Mouse (Mus musculus) intestine, embryonic 16.5 days (tissue): ENCODE measurements around the gene Rpl36-ps4. TPM values are rescaled to one million over a fixed set of nuclear protein-coding genes. Genes with fewer than 3 reads are reported as not detected.

ENCODE experiments used
- ATAC-seq: fragments of 200-750 bp; cut with Nextera tagmentation; 2 replicates; pipeline ENCODE4 v1.8.0; 2017; ENCODE audit warnings: moderate TSS enrichment, moderate library complexity
- H3K27ac ChIP-seq: fragments of 300-500 bp; sonication (generic); 2 replicates; pipeline ENCODE4 v1.5.1; 2014; ENCODE audit warnings: mild to moderate bottlenecking, low read length
- H3K27me3 ChIP-seq: fragments of 300-500 bp; sonication (generic); replicated peaks from 2 replicates; pipeline ENCODE4 v1.6.1; 2014; ENCODE audit warnings: low read length, control low read depth, mixed read lengths; ENCODE audit not compliant: control insufficient read depth, insufficient read depth
- H3K36me3 ChIP-seq: fragments of 300-500 bp; sonication (generic); 2 replicates; pipeline ENCODE4 v1.6.1; 2014; ENCODE audit warnings: low read length, control low read depth; ENCODE audit not compliant: control insufficient read depth, insufficient read depth
- H3K4me1 ChIP-seq: fragments of 300-500 bp; sonication (generic); 2 replicates; pipeline ENCODE4 v1.6.1; 2014; ENCODE audit warnings: low read length, control low read depth, mixed read lengths; ENCODE audit not compliant: control insufficient read depth, insufficient read depth
- H3K4me2 ChIP-seq: fragments of 300-500 bp; sonication (generic); 2 replicates; pipeline ENCODE4 v1.6.1; 2014; ENCODE audit warnings: low read depth, low read length, control low read depth
- H3K4me3 ChIP-seq: fragments of 300-500 bp; sonication (generic); 2 replicates; pipeline ENCODE4 v1.5.1; 2014; ENCODE audit warnings: mild to moderate bottlenecking, low read length
- H3K9ac ChIP-seq: fragments of 300-500 bp; sonication (generic); 2 replicates; pipeline ENCODE4 v1.6.1; 2014; ENCODE audit warnings: low read depth, low read length
- H3K9me3 ChIP-seq: fragments of 300-500 bp; sonication (generic); 2 replicates; pipeline ENCODE4 v1.6.1; 2016; ENCODE audit warnings: low read length, control low read depth; ENCODE audit not compliant: control insufficient read depth
- WGBS: fragments of 180-500 bp; shearing (Covaris S2); extraction: QIAGEN DNeasy Blood & Tissue Kit; methylation state at CpG from one replicate; pipeline ENCODE4 v1.1.7; 2014; 5-methylcytosine and 5-hydroxymethylcytosine counted together
- polyA plus RNA-seq: library from polyadenylated mRNA; unstranded; fragments of >200 nt; fragmentation: Nextera tagmentation; extraction: Ambion mirVana; gene quantifications from 2 replicates; pipeline ENCODE4 v1.2.1, GENCODE M21; 2015

The Rpl36-ps4 gene
- polyA plus RNA-seq, 1 experiment from 2014 or later: not detected

GRCm38 (mm10) chr17:87878556-87879483, 42.0 kb upstream of the Rpl36-ps4 start:
- Histone ChIP-seq H3K4me1 (peaks cover 4% of the 10 kb centered on the region), H3K27ac (no peak overlapping the region), H3K4me2 (no peak overlapping the region), H3K9me3 (no peaks in the 10 kb centered on the region), H3K4me3 (no peak overlapping the region), H3K9ac (no peak overlapping the region), H3K27me3 (no peaks in the 10 kb centered on the region), H3K36me3 (no peaks in the 10 kb centered on the region)
- ATAC-seq: no peak
- 77% methylated on average over 10 of the region's 10 CpGs for WGBS

- whole genome bisulfite sequencing: 66% methylated on average over 9 of the region's 9 CpGs
These were observed 41.1 kb upstream of the Rpl36-ps4 start for GRCm38 (mm10) chr17:87879484-87880225.

GRCm38 (mm10) chr17:87882594-87882993, 38.2 kb upstream of the Rpl36-ps4 start:
- Histone ChIP-seq H3K4me3 (no peak overlapping the region), H3K9me3 (no peaks in the 10 kb centered on the region), H3K27ac (no peak overlapping the region), H3K36me3 (no peaks in the 10 kb centered on the region), H3K4me2 (no peak overlapping the region), H3K4me1 (peaks cover 4% of the 10 kb centered on the region), H3K9ac (no peak overlapping the region), H3K27me3 (no peaks in the 10 kb centered on the region)
- WGBS: 36% methylated on average over 1 of the region's 1 CpGs
- ATAC-seq: peak; percentile 96

More at GRCm38 (mm10) chr17:87879484-87880225, 41.1 kb upstream of the Rpl36-ps4 start:
- Histone ChIP-seq H3K4me2 (no peak overlapping the region), H3K4me1 (peaks cover 4% of the 10 kb centered on the region), H3K27ac (no peak overlapping the region), H3K4me3 (no peak overlapping the region), H3K36me3 (no peaks in the 10 kb centered on the region), H3K27me3 (no peaks in the 10 kb centered on the region), H3K9ac (no peak overlapping the region), H3K9me3 (no peaks in the 10 kb centered on the region)
- ATAC-seq: no peak

GRCm38 (mm10) chr17:87897175-87897574, 23.6 kb upstream of the Rpl36-ps4 start:
- WGBS: 65% methylated on average over 6 of the region's 6 CpGs
- Histone ChIP-seq H3K9ac (no peak overlapping the region), H3K4me3 (no peak overlapping the region), H3K9me3 (0 out of 2 replicates have a peak, but pooled peaks cover 4% of the 10 kb centered on the region), H3K27ac (no peak overlapping the region), H3K4me1 (no peaks in the 10 kb centered on the region), H3K27me3 (no peaks in the 10 kb centered on the region), H3K36me3 (no peaks in the 10 kb centered on the region), H3K4me2 (no peak overlapping the region)
- no peak for ATAC-seq

GRCm38 (mm10) chr17:87900677-87901076, 20.1 kb upstream of the Rpl36-ps4 start:
- no peak for ATAC-seq
- 0 out of 2 replicates have a peak, but pooled peaks cover 4% of the 10 kb centered on the region for H3K9me3 ChIP-seq
- no peak overlapping the region for H3K4me3 ChIP-seq
- H3K9ac ChIP-seq: no peak overlapping the region
- no peaks in the 10 kb centered on the region for H3K36me3 ChIP-seq
- no peaks in the 10 kb centered on the region for H3K4me1 ChIP-seq
- H3K27me3 ChIP-seq: no peaks in the 10 kb centered on the region
- WGBS: 73% methylated on average over 4 of the region's 4 CpGs
- H3K27ac ChIP-seq: no peak overlapping the region
- H3K4me2 ChIP-seq: no peak overlapping the region

- Histone ChIP-seq H3K27me3 (no peaks in the 10 kb centered on the region), H3K4me3 (no peak overlapping the region), H3K9me3 (no peaks in the 10 kb centered on the region), H3K4me2 (no peak overlapping the region), H3K36me3 (no peaks in the 10 kb centered on the region), H3K27ac (no peak overlapping the region), H3K9ac (no peak overlapping the region), H3K4me1 (no peaks in the 10 kb centered on the region)
- 31% methylated on average over 7 of the region's 7 CpGs for WGBS
- no peak for ATAC-seq
These were observed 19.6 kb upstream of the Rpl36-ps4 start for GRCm38 (mm10) chr17:87901163-87901562.

DNA sequence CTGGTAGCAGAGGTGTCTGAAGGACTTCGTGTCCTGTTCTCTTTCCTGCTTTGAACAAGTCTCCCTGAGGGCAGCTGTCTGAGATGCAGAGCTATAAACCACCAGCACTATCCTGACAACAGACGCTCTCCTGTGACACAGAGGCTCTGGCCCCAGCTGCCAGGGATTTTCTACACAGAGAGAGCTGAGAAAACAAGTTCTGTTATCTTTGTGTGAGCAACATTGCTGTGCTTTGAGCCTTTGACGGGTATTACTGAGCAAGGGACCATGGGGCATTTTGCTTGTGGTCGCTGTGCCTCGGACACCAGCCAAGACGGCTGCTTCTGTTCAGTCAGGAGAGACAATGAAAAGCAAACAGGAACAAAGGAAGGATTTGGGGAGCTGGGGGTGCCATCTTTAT, 17.6 kb upstream of the Rpl36-ps4 start:
- Histone ChIP-seq H3K4me1 (no peaks in the 10 kb centered on the region), H3K9ac (no peak overlapping the region), H3K27ac (no peak overlapping the region), H3K4me3 (no peak overlapping the region), H3K27me3 (no peaks in the 10 kb centered on the region), H3K9me3 (no peaks in the 10 kb centered on the region), H3K4me2 (no peak overlapping the region), H3K36me3 (no peaks in the 10 kb centered on the region)
- 38% methylated on average over 6 of the region's 6 CpGs for WGBS
- ATAC-seq: no peak

DNA sequence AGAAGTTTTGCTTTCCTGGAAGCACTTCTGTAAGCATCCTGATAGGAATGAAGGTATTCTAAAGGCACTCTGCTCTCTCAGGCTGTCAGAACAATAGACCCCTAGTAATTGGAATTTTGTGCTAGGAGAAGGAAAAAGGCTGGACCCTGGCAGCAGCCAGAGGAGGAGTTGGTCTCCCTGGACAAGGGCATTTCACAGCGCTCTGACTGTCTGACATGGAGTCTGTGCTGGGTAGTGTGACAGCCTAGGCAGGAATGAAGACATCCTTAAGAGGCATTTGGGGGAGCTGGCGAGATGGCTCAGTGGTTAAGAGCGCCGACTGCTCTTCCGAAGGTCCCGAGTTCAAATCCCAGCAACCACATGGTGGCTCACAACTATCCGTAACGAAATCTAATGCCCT, 17.1 kb upstream of the Rpl36-ps4 start:
- Histone ChIP-seq H3K36me3 (no peaks in the 10 kb centered on the region), H3K4me2 (no peak overlapping the region), H3K9ac (no peak overlapping the region), H3K4me1 (no peaks in the 10 kb centered on the region), H3K27ac (no peak overlapping the region), H3K27me3 (no peaks in the 10 kb centered on the region), H3K9me3 (no peaks in the 10 kb centered on the region), H3K4me3 (no peak overlapping the region)
- 93% methylated on average over 8 of the region's 8 CpGs for WGBS
- no peak for ATAC-seq

- no peak for ATAC-seq
- Histone ChIP-seq H3K4me3 (no peak overlapping the region), H3K9ac (no peak overlapping the region), H3K27me3 (no peaks in the 10 kb centered on the region), H3K27ac (no peak overlapping the region), H3K4me2 (no peak overlapping the region), H3K4me1 (no peaks in the 10 kb centered on the region), H3K9me3 (no peaks in the 10 kb centered on the region), H3K36me3 (no peaks in the 10 kb centered on the region)
- WGBS: 85% methylated on average over 3 of the region's 3 CpGs
These were observed 5.4 kb upstream of the Rpl36-ps4 start for GRCm38 (mm10) chr17:87915386-87915785.
